Mouse (Mus musculus) kidney, embryonic 16.5 days (tissue): ENCODE measurements at regions not wholly inside any gene's neighbourhood (a gene's known extent, or its start where the extent isn't known, plus 50 kb on each side); places are given as distances from the start of the nearest gene placed in this dataset.

Source experiments
- ATAC-seq: fragments of 200-750 bp; cut with Nextera tagmentation; 2 replicates; pipeline ENCODE4 v1.8.0; 2017; ENCODE audit warnings: moderate TSS enrichment; ENCODE audit not compliant: low FRiP score, low TSS enrichment
- H3K27ac ChIP-seq: fragments of 300-500 bp; sonication (generic); 2 replicates; pipeline ENCODE4 v1.5.1; 2014; ENCODE audit warnings: low read length
- H3K27me3 ChIP-seq: fragments of 300-500 bp; sonication (generic); 2 replicates; pipeline ENCODE4 v1.6.1; 2014; ENCODE audit warnings: low read length, control low read depth, mixed read lengths; ENCODE audit not compliant: insufficient read depth
- H3K36me3 ChIP-seq: fragments of 300-500 bp; sonication (generic); 2 replicates; pipeline ENCODE4 v1.6.1; 2014; ENCODE audit warnings: low read length, control low read depth, mixed read lengths; ENCODE audit not compliant: insufficient read depth
- H3K4me1 ChIP-seq: fragments of 300-500 bp; sonication (generic); 2 replicates; pipeline ENCODE4 v1.6.1; 2014; ENCODE audit warnings: low read length, control low read depth, mixed read lengths; ENCODE audit not compliant: insufficient read depth
- H3K4me2 ChIP-seq: fragments of 300-500 bp; sonication (generic); replicated peaks from 2 replicates; pipeline ENCODE4 v1.6.1; 2014; ENCODE audit warnings: low read depth, low read length
- H3K4me3 ChIP-seq: fragments of 300-500 bp; sonication (generic); 2 replicates; pipeline ENCODE4 v1.5.1; 2014; ENCODE audit warnings: mild to moderate bottlenecking, low read length
- H3K9ac ChIP-seq: fragments of 300-500 bp; sonication (generic); replicated peaks from 2 replicates; pipeline ENCODE4 v1.6.1; 2014; ENCODE audit warnings: low read length
- H3K9me3 ChIP-seq: fragments of 300-500 bp; sonication (generic); 2 replicates; pipeline ENCODE4 v1.6.1; 2016; ENCODE audit warnings: low read length, control low read depth
- WGBS: fragments of 180-500 bp; shearing (Covaris S2); extraction: QIAGEN DNeasy Blood & Tissue Kit; methylation state at CpG from one replicate; pipeline ENCODE4 v1.1.7; 2014; 5-methylcytosine and 5-hydroxymethylcytosine counted together

- no peak overlapping the region for H3K4me2 ChIP-seq
- WGBS = 74% methylated on average over 12 of the region's 12 CpGs
- H3K27me3 ChIP-seq = no peaks in the 10 kb centered on the region
- H3K4me1 ChIP-seq = no peaks in the 10 kb centered on the region
- no peak for ATAC-seq
- no peak overlapping the region for H3K9ac ChIP-seq
- H3K9me3 ChIP-seq = no peaks in the 10 kb centered on the region
- no peak overlapping the region for H3K4me3 ChIP-seq
- no peaks in the 10 kb centered on the region for H3K36me3 ChIP-seq
- no peak overlapping the region for H3K27ac ChIP-seq
Measured at GRCm38 (mm10) chr10:17196205-17196604, 526.8 kb upstream of the Cited2 start.

- no peaks in the 10 kb centered on the region for H3K9me3 ChIP-seq
- H3K4me2 ChIP-seq = no peak overlapping the region
- H3K27ac ChIP-seq = no peak overlapping the region
- H3K27me3 ChIP-seq = no peaks in the 10 kb centered on the region
- ATAC-seq = no peak
- H3K36me3 ChIP-seq = no peaks in the 10 kb centered on the region
- no peaks in the 10 kb centered on the region for H3K4me1 ChIP-seq
- no peak overlapping the region for H3K9ac ChIP-seq
- WGBS = 56% methylated on average over 1 of the region's 1 CpGs
- no peak overlapping the region for H3K4me3 ChIP-seq
Measured at GRCm38 (mm10) chr10:17196636-17197035, 526.4 kb upstream of the Cited2 start.

GRCm38 (mm10) chr10:17200524-17201426, 522.2 kb upstream of the Cited2 start:
- Histone ChIP-seq H3K9me3 (no peaks in the 10 kb centered on the region), H3K9ac (no peak overlapping the region), H3K4me3 (no peak overlapping the region), H3K36me3 (no peaks in the 10 kb centered on the region), H3K27me3 (no peaks in the 10 kb centered on the region), H3K4me2 (no peak overlapping the region), H3K4me1 (no peaks in the 10 kb centered on the region), H3K27ac (no peak overlapping the region)
- ATAC-seq = no peak
- WGBS = 81% methylated on average over 8 of the region's 8 CpGs

- H3K9ac ChIP-seq = no peak overlapping the region
- H3K9me3 ChIP-seq = no peaks in the 10 kb centered on the region
- H3K4me1 ChIP-seq = no peaks in the 10 kb centered on the region
- ATAC-seq = no peak
- no peak overlapping the region for H3K4me3 ChIP-seq
- H3K4me2 ChIP-seq = no peak overlapping the region
- no peaks in the 10 kb centered on the region for H3K27me3 ChIP-seq
- 93% methylated on average over 1 of the region's 1 CpGs for WGBS
- no peak overlapping the region for H3K27ac ChIP-seq
- no peaks in the 10 kb centered on the region for H3K36me3 ChIP-seq
Measured at GRCm38 (mm10) chr10:17201427-17201745, 521.6 kb upstream of the Cited2 start.

GRCm38 (mm10) chr10:17202556-17203415, 520.2 kb upstream of the Cited2 start:
- Histone ChIP-seq H3K9ac (no peak overlapping the region), H3K4me1 (no peaks in the 10 kb centered on the region), H3K9me3 (no peaks in the 10 kb centered on the region), H3K4me2 (no peak overlapping the region), H3K4me3 (no peak overlapping the region), H3K36me3 (no peaks in the 10 kb centered on the region), H3K27me3 (no peaks in the 10 kb centered on the region), H3K27ac (no peak overlapping the region)
- no peak for ATAC-seq
- WGBS = 36% methylated on average over 4 of the region's 4 CpGs

GRCm38 (mm10) chr10:17203416-17204110, 519.5 kb upstream of the Cited2 start:
- no peaks in the 10 kb centered on the region for H3K4me1 ChIP-seq
- H3K27me3 ChIP-seq = no peaks in the 10 kb centered on the region
- no peak overlapping the region for H3K9ac ChIP-seq
- H3K4me3 ChIP-seq = no peak overlapping the region
- ATAC-seq = no peak
- H3K4me2 ChIP-seq = no peak overlapping the region
- no peaks in the 10 kb centered on the region for H3K9me3 ChIP-seq
- 94% methylated on average over 4 of the region's 4 CpGs for WGBS
- H3K36me3 ChIP-seq = no peaks in the 10 kb centered on the region
- no peak overlapping the region for H3K27ac ChIP-seq

- Histone ChIP-seq H3K4me1 (no peaks in the 10 kb centered on the region), H3K4me3 (no peak overlapping the region), H3K4me2 (no peak overlapping the region), H3K9ac (no peak overlapping the region), H3K9me3 (no peaks in the 10 kb centered on the region), H3K27me3 (no peaks in the 10 kb centered on the region), H3K27ac (no peak overlapping the region), H3K36me3 (no peaks in the 10 kb centered on the region)
- ATAC-seq = no peak
- 90% methylated on average over 1 of the region's 1 CpGs for WGBS
Measured at GRCm38 (mm10) chr10:17204153-17204552, 518.9 kb upstream of the Cited2 start.

- no peaks in the 10 kb centered on the region for H3K9me3 ChIP-seq
- peak overlapping the region; percentile 27 for H3K4me2 ChIP-seq
- no peak overlapping the region for H3K27ac ChIP-seq
- H3K9ac ChIP-seq = no peak overlapping the region
- H3K36me3 ChIP-seq = no peaks in the 10 kb centered on the region
- no peak overlapping the region for H3K4me3 ChIP-seq
- peaks cover 4% of the 10 kb centered on the region; the same call in 1 of the 2 replicates for H3K4me1 ChIP-seq
- ATAC-seq = peak; percentile 71; the same call in 1 of the 2 replicates
- 27% methylated on average over 11 of the region's 12 CpGs for WGBS
- no peaks in the 10 kb centered on the region for H3K27me3 ChIP-seq
Measured at GRCm38 (mm10) chr10:17212551-17213309, 510.3 kb upstream of the Cited2 start.
